Mouse (Mus musculus): Measurements from ENCODE around the gene Sbk1. TPM values are rescaled to one million over a fixed set of nuclear protein-coding genes. Genes with fewer than 3 reads are reported as not detected.

The Sbk1 gene
- polyA plus RNA-seq, 1 experiment from 2014 or later = 16.8 TPM

DNA sequence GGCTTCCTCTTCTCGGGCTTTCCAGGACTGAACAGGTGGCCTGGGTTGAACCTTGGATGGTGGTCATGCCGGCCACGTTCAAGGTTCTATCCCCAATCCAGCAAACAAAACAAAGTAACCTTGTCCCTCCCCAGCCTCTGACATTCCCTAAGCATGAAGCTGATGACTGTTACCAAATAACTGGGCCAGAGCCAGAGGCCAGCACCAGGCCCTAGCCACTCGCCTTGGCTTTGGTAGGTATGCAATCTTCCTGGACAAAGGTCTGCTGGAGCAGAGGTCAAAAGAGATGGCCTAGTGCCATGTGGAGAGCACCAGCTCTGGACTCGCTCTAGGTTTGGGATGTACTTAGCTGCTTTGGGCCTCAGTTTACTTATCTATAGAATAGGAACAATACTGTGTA lies 3.3 kb downstream of the Sbk1 start:
- Histone ChIP-seq H3K4me3 (ENCODE audit: control insufficient read depth in 1 of 2, insufficient read depth in 1 of 2, low read depth in 1 of 2, low read length in 2 of 2) (no peak overlapping the region), H3K4me1 (ENCODE audit: control insufficient read depth in 2 of 2, insufficient read depth in 2 of 2, low read length in 2 of 2) (peaks cover 5 to 42% of the 10 kb centered on the region in 2 experiments), H3K27ac (replicated peaks in 1 of 2; ENCODE audit: control insufficient read depth in 1 of 2, insufficient read depth in 1 of 2, low read depth in 2 of 2, low read length in 2 of 2) (no peak overlapping the region), H3K4me2 (ENCODE audit: low read length) (no peak overlapping the region), H3K27me3 (ENCODE audit: control insufficient read depth, insufficient read depth, low read length) (no peaks in the 10 kb centered on the region), H3K36me3 (ENCODE audit: control insufficient read depth, insufficient read depth, low read length) (peaks cover 17% of the 10 kb centered on the region), H3K9ac (ENCODE audit: low read length) (no peak overlapping the region), H3K9me3 (ENCODE audit: control insufficient read depth, low read length) (no peaks in the 10 kb centered on the region)
- WGBS = 86% methylated on average over 5 of the region's 5 CpGs
- ATAC-seq (ENCODE audit: insufficient number of reproducible peaks, insufficient read depth, low FRiP score, low read depth) = no peak

DNA sequence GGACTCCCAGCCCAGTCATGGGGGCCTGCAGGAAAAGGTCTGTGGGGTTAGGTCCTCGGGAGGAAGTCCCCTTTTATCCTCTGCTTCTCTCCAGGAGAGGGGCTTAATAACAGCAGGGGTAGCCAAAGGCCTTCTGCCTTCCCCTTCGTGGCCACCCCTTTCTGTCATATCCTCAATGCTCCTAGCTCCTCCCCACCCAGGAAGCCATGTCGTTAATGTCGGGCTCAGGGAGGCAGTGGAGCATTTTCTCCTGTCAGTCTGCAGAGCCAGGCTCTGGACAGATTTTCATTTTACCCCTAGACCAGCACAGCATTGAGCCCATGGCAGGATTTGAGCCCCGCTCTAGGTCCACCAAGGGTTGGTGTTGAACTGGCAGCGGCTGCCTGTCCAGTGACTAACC lies 3.9 kb downstream of the Sbk1 start:
- WGBS = 67% methylated on average over 6 of the region's 6 CpGs
- ATAC-seq (ENCODE audit: insufficient number of reproducible peaks, insufficient read depth, low FRiP score, low read depth) = no peak
- Histone ChIP-seq H3K36me3 (ENCODE audit: control insufficient read depth, insufficient read depth, low read length) (peaks cover 17% of the 10 kb centered on the region), H3K27me3 (ENCODE audit: control insufficient read depth, insufficient read depth, low read length) (no peaks in the 10 kb centered on the region), H3K4me3 (ENCODE audit: control insufficient read depth in 1 of 2, insufficient read depth in 1 of 2, low read depth in 1 of 2, low read length in 2 of 2) (no peak overlapping the region), H3K4me2 (ENCODE audit: low read length) (no peak overlapping the region), H3K9me3 (ENCODE audit: control insufficient read depth, low read length) (no peaks in the 10 kb centered on the region), H3K4me1 (ENCODE audit: control insufficient read depth in 2 of 2, insufficient read depth in 2 of 2, low read length in 2 of 2) (peaks cover 5 to 42% of the 10 kb centered on the region in 2 experiments), H3K27ac (replicated peaks in 1 of 2; ENCODE audit: control insufficient read depth in 1 of 2, insufficient read depth in 1 of 2, low read depth in 2 of 2, low read length in 2 of 2) (no peak overlapping the region), H3K9ac (ENCODE audit: low read length) (no peak overlapping the region)

DNA sequence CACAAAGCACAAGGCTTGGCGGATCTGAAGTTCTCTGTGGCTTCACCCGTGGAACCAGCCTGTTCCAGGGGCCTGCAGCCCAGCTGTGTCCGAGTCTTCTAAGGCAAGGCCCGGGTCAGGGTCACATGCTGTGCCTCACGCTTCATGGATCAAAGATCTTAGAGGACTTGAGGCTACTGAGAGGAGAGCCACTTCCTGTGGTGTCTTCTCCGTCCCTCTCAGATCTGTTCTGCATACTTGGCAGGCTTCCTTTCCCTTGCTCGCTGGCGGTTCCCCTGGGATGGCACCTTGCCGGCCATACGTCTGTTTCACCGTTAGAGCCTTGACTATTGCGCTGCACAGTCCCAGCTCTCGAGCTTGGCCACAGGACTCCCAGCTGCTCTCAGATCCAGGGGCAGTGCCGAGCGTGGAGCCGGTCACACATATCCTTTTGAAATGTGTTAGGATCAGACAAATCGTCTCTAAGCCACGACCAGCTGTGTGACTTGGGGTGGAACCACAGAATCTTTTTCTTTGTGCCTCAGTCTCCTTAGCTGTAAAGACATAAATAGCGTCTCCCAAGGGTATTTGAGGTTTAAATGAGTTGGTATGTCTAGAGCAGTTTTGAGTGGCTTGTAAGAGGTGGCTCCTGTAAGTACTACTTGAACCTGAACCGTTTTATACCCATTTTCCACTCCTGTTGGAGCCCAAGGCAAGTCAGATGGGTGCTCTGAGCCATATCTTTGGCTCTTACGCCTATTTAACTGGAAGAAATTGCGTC lies 5.3 kb downstream of the Sbk1 start:
- H3K4me2 ChIP-seq (ENCODE audit: low read length) = no peak overlapping the region
- H3K27ac ChIP-seq (replicated peaks in 1 of 2; ENCODE audit: control insufficient read depth in 1 of 2, insufficient read depth in 1 of 2, low read depth in 2 of 2, low read length in 2 of 2) = no peak overlapping the region
- H3K27me3 ChIP-seq (ENCODE audit: control insufficient read depth, insufficient read depth, low read length) = no peaks in the 10 kb centered on the region
- H3K9me3 ChIP-seq (ENCODE audit: control insufficient read depth, low read length) = no peaks in the 10 kb centered on the region
- H3K36me3 ChIP-seq (ENCODE audit: control insufficient read depth, insufficient read depth, low read length) = peaks cover 17% of the 10 kb centered on the region
- H3K4me1 ChIP-seq (ENCODE audit: control insufficient read depth in 2 of 2, insufficient read depth in 2 of 2, low read length in 2 of 2) = peaks cover 5 to 37% of the 10 kb centered on the region in 2 experiments
- no peak for ATAC-seq (ENCODE audit: insufficient number of reproducible peaks, insufficient read depth, low FRiP score, low read depth)
- WGBS = 79% methylated on average over 22 of the region's 22 CpGs
- H3K9ac ChIP-seq (ENCODE audit: low read length) = no peak overlapping the region
- H3K4me3 ChIP-seq (ENCODE audit: control insufficient read depth in 1 of 2, insufficient read depth in 1 of 2, low read depth in 1 of 2, low read length in 2 of 2) = no peak overlapping the region

DNA sequence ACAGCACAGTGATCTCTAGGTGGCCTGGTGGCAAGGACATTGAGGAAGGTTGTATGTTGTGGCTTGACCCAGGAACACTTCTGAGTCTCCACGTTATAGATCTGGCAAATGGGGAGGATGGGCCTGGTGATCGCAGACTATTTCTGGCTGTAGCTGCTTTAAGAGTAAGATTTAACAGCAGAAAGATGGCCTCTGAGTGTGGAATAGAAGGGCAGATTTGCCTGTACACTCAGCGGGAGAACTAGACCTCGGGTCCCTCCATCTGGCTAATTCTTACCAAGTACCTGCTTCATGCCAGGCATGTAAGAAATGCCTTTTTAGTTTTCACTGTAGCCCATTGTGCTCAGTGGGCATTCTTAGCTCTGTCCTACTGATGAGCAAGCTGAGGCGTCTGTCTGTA lies 6.4 kb downstream of the Sbk1 start:
- Histone ChIP-seq H3K27ac (replicated peaks in 1 of 2; ENCODE audit: control insufficient read depth in 1 of 2, insufficient read depth in 1 of 2, low read depth in 2 of 2, low read length in 2 of 2) (no peak overlapping the region), H3K4me1 (ENCODE audit: control insufficient read depth in 2 of 2, insufficient read depth in 2 of 2, low read length in 2 of 2) (peaks cover 5 to 29% of the 10 kb centered on the region in 2 experiments), H3K4me3 (ENCODE audit: control insufficient read depth in 1 of 2, insufficient read depth in 1 of 2, low read depth in 1 of 2, low read length in 2 of 2) (no peak overlapping the region), H3K9ac (ENCODE audit: low read length) (no peak overlapping the region), H3K36me3 (ENCODE audit: control insufficient read depth, insufficient read depth, low read length) (peaks cover 17% of the 10 kb centered on the region), H3K27me3 (ENCODE audit: control insufficient read depth, insufficient read depth, low read length) (no peaks in the 10 kb centered on the region), H3K4me2 (ENCODE audit: low read length) (no peak overlapping the region), H3K9me3 (ENCODE audit: control insufficient read depth, low read length) (no peaks in the 10 kb centered on the region)
- 75% methylated on average over 5 of the region's 5 CpGs for WGBS
- ATAC-seq (ENCODE audit: insufficient number of reproducible peaks, insufficient read depth, low FRiP score, low read depth) = no peak

DNA sequence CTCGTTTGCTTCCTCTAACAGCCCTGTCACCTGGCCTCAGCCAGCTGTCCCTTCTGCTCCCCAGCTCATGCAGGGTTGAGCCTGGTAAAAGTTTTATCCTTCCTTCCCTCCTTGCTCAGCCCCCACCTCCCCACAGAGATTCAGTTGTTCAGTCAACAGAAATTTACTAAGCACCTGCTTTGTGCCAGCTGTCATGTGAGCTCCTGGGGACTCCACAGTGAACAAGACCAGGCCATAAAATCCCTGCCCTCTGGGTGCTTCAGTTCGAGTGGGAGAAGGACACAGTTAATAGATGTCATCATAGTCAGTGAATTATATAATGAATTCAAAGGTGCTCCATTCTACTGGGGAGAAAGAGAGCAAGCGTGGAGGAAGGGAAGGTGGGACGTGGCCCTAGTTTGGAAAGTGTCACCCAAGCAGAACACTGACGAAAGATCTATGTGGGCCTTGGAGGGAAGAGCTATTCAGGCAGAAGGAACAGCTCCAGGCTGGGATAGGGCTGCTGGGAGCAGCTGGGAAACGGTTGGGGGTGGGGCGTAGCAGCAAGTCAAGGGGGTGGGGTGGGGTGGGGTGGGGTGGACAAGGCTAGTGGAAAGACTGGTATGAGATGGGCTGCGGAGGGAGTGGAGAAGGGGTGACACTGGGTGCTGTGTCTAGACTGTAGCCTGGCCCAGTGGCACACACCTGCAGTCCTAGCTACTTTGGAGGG lies 7.5 kb downstream of the Sbk1 start:
- no peak for ATAC-seq (ENCODE audit: insufficient number of reproducible peaks, insufficient read depth, low FRiP score, low read depth)
- H3K4me2 ChIP-seq (ENCODE audit: low read length) = no peak overlapping the region
- no peak overlapping the region for H3K27ac ChIP-seq (replicated peaks in 1 of 2; ENCODE audit: control insufficient read depth in 1 of 2, insufficient read depth in 1 of 2, low read depth in 2 of 2, low read length in 2 of 2)
- no peaks in the 10 kb centered on the region for H3K9me3 ChIP-seq (ENCODE audit: control insufficient read depth, low read length)
- peaks cover 17% of the 10 kb centered on the region for H3K36me3 ChIP-seq (ENCODE audit: control insufficient read depth, insufficient read depth, low read length)
- 87% methylated on average over 8 of the region's 8 CpGs for WGBS
- no peaks in the 10 kb centered on the region for H3K27me3 ChIP-seq (ENCODE audit: control insufficient read depth, insufficient read depth, low read length)
- H3K9ac ChIP-seq (ENCODE audit: low read length) = no peak overlapping the region
- H3K4me1 ChIP-seq (ENCODE audit: control insufficient read depth in 2 of 2, insufficient read depth in 2 of 2, low read length in 2 of 2) = peaks cover 7 to 29% of the 10 kb centered on the region in 2 experiments
- no peak overlapping the region for H3K4me3 ChIP-seq (ENCODE audit: control insufficient read depth in 1 of 2, insufficient read depth in 1 of 2, low read depth in 1 of 2, low read length in 2 of 2)

DNA sequence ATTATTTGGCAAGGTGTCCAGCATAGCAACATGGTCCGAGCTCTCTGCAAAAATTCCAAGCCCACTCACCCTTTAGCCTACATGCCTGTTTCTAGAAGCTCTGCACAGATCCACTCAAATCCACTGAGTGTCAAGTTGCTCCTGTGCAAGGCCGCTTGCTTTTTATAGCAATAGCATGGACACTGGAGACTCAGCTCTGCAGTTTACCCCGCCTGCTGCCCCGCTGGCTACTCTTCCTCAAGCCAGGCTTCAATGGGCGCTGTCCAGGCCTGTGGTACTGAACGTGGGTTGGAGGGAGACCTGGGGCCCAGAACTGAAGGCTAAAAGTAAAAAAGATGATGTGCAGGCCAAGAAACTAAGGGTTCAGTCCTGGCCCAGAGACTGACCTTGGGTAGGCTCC lies 8.3 kb downstream of the Sbk1 start:
- Histone ChIP-seq H3K4me3 (ENCODE audit: control insufficient read depth in 1 of 2, insufficient read depth in 1 of 2, low read depth in 1 of 2, low read length in 2 of 2) (no peak overlapping the region), H3K27me3 (ENCODE audit: control insufficient read depth, insufficient read depth, low read length) (no peaks in the 10 kb centered on the region), H3K9ac (ENCODE audit: low read length) (no peak overlapping the region), H3K4me2 (ENCODE audit: low read length) (no peak overlapping the region), H3K9me3 (ENCODE audit: control insufficient read depth, low read length) (no peaks in the 10 kb centered on the region), H3K36me3 (ENCODE audit: control insufficient read depth, insufficient read depth, low read length) (peaks cover 17% of the 10 kb centered on the region), H3K27ac (replicated peaks in 1 of 2; ENCODE audit: control insufficient read depth in 1 of 2, insufficient read depth in 1 of 2, low read depth in 2 of 2, low read length in 2 of 2) (no peak overlapping the region), H3K4me1 (ENCODE audit: control insufficient read depth in 2 of 2, insufficient read depth in 2 of 2, low read length in 2 of 2) (peaks cover 10 to 35% of the 10 kb centered on the region in 2 experiments)
- WGBS = 25% methylated on average over 6 of the region's 6 CpGs
- ATAC-seq (ENCODE audit: insufficient number of reproducible peaks, insufficient read depth, low FRiP score, low read depth) = no peak

DNA sequence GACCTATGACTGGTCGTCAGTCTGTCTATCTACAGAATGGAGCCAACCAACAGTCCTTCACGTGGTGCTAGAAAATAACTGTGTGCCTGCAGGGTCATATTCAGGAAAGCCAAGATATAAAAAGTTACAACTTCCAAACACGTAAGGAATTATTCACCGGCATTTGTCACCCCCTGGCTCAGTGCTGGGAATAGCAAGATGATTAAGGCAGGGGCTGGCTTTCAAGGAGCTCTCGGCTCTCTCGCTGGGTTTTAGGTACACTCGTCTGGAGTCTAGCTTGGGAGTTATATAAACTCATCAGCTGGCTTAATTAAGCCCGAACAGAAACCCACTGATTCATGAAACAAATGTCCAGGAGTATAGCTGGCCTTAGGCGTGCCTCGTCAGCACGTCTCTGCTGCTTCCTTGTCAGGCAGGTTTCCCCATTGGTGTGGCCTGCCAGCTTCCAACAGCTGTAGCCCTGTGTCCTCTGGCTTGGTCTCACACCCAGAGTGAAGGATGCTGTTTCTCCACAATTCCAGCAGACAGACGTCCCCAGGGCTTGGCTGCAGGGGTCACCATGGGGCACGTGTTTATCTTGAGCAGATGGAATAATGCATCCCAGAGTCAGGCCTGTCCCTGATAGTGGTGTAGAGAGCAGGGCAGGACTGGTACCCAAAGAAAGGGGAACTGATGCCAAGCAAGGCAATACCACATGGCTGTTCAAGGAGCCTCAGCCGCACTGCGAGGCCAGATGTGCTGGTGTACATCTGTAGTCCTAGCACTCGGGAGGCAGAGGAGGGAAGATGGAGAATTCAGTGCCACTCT lies 9.7 kb downstream of the Sbk1 start:
- H3K9ac ChIP-seq (ENCODE audit: low read length) = no peak overlapping the region
- no peaks in the 10 kb centered on the region for H3K9me3 ChIP-seq (ENCODE audit: control insufficient read depth, low read length)
- no peak overlapping the region for H3K4me3 ChIP-seq (ENCODE audit: control insufficient read depth in 1 of 2, insufficient read depth in 1 of 2, low read depth in 1 of 2, low read length in 2 of 2)
- H3K4me2 ChIP-seq (ENCODE audit: low read length) = no peak overlapping the region
- peaks cover 10 to 34% of the 10 kb centered on the region in 2 experiments for H3K4me1 ChIP-seq (ENCODE audit: control insufficient read depth in 2 of 2, insufficient read depth in 2 of 2, low read length in 2 of 2)
- no peak overlapping the region for H3K27ac ChIP-seq (replicated peaks in 1 of 2; ENCODE audit: control insufficient read depth in 1 of 2, insufficient read depth in 1 of 2, low read depth in 2 of 2, low read length in 2 of 2)
- no peak for ATAC-seq (ENCODE audit: insufficient number of reproducible peaks, insufficient read depth, low FRiP score, low read depth)
- WGBS = 82% methylated on average over 16 of the region's 16 CpGs
- no peaks in the 10 kb centered on the region for H3K27me3 ChIP-seq (ENCODE audit: control insufficient read depth, insufficient read depth, low read length)
- H3K36me3 ChIP-seq (ENCODE audit: control insufficient read depth, insufficient read depth, low read length) = peaks cover 14% of the 10 kb centered on the region
